Mouse (Mus musculus) stomach, embryonic 14.5 days (tissue): Measurements from ENCODE around the gene Glyctk. TPM values are rescaled to one million over a fixed set of nuclear protein-coding genes. Genes with fewer than 3 reads are reported as not detected.

Experiments
- ATAC-seq: fragments of 200-750 bp; cut with Nextera tagmentation; 2 replicates; pipeline ENCODE4 v1.8.0; 2017; ENCODE audit warnings: low read depth, moderate TSS enrichment; ENCODE audit not compliant: insufficient number of reproducible peaks, insufficient read depth, low FRiP score
- H3K27ac ChIP-seq: fragments of 300-500 bp; sonication (generic); 2 replicates; pipeline ENCODE4 v1.5.1; 2014; ENCODE audit warnings: mild to moderate bottlenecking, low read length, moderate library complexity, mixed read lengths
- H3K27me3 ChIP-seq: fragments of 300-500 bp; sonication (generic); 2 replicates; pipeline ENCODE4 v1.6.1; 2014; ENCODE audit warnings: low read length, control low read depth, mixed read lengths; ENCODE audit not compliant: control insufficient read depth, insufficient read depth
- H3K36me3 ChIP-seq: fragments of 300-500 bp; sonication (generic); 2 replicates; pipeline ENCODE4 v1.6.1; 2014; ENCODE audit warnings: mild to moderate bottlenecking, control low read depth, low read length, moderate library complexity, mixed read lengths; ENCODE audit not compliant: control insufficient read depth, insufficient read depth
- H3K4me1 ChIP-seq: fragments of 300-500 bp; sonication (generic); 2 replicates; pipeline ENCODE4 v1.6.1; 2014; ENCODE audit warnings: low read length, control low read depth, mixed read lengths; ENCODE audit not compliant: control insufficient read depth, insufficient read depth
- H3K4me2 ChIP-seq: fragments of 300-500 bp; sonication (generic); replicated peaks from 2 replicates; pipeline ENCODE4 v1.6.1; 2014; ENCODE audit warnings: low read depth, low read length, control low read depth
- H3K4me3 ChIP-seq: fragments of 300-500 bp; sonication (generic); 2 replicates; pipeline ENCODE4 v1.5.1; 2014; ENCODE audit warnings: low read depth, low read length, control low read depth
- H3K9ac ChIP-seq: fragments of 300-500 bp; sonication (generic); replicated peaks from 2 replicates; pipeline ENCODE4 v1.6.1; 2014; ENCODE audit warnings: low read depth, mild to moderate bottlenecking, control low read depth, low read length, moderate library complexity, mixed read lengths
- H3K9me3 ChIP-seq: fragments of 300-500 bp; sonication (generic); 2 replicates; pipeline ENCODE4 v1.6.1; 2016; ENCODE audit warnings: low read depth, low read length, control low read depth; ENCODE audit not compliant: control insufficient read depth
- WGBS: fragments of 180-500 bp; shearing (Covaris S2); extraction: QIAGEN DNeasy Blood & Tissue Kit; methylation state at CpG from one replicate; pipeline ENCODE4 v1.1.7; 2014; 5-methylcytosine and 5-hydroxymethylcytosine counted together
- polyA plus RNA-seq: library from polyadenylated mRNA; unstranded; fragments of >200 nt; fragmentation: Nextera tagmentation; extraction: Ambion mirVana; gene quantifications from 2 replicates; pipeline ENCODE4 v1.2.1, GENCODE M21; 2014

Glyctk gene
- 1.2 and 1.5 TPM in 2 replicates for polyA plus RNA-seq

GRCm38 (mm10) chr9:106158037-106158491 lies at the start of gene Glyctk:
Gene Glyctk, minus strand, starts transcription at chr9:106158138.
- Histone ChIP-seq H3K27me3 (no peaks in the 10 kb centered on the region), H3K9me3 (no peaks in the 10 kb centered on the region), H3K4me2 (no peak within 1 kb of the TSS), H3K4me3 (no peak within 1 kb of the TSS), H3K4me1 (no peaks in the 10 kb centered on the region), H3K27ac (no peak within 1 kb of the TSS), H3K9ac (no peak within 1 kb of the TSS), H3K36me3 (no peaks in the 10 kb centered on the region)
- no peak for ATAC-seq
- WGBS = 74% methylated on average over 6 of the region's 6 CpGs

- Histone ChIP-seq H3K27ac (no peak overlapping the region), H3K36me3 (peaks cover 7% of the 10 kb centered on the region), H3K4me2 (no peak overlapping the region), H3K27me3 (no peaks in the 10 kb centered on the region), H3K9ac (no peak overlapping the region), H3K4me1 (peaks cover 13% of the 10 kb centered on the region), H3K9me3 (no peaks in the 10 kb centered on the region), H3K4me3 (no peak overlapping the region)
- WGBS = 67% methylated on average over 2 of the region's 2 CpGs
- ATAC-seq = no peak
Measured at GRCm38 (mm10) chr9:106206515-106206914, 48.6 kb upstream of the Glyctk start.

GRCm38 (mm10) chr9:106205713-106206290 lies 47.9 kb upstream of the Glyctk start:
- Histone ChIP-seq H3K9ac (no peak overlapping the region), H3K36me3 (peaks cover 7% of the 10 kb centered on the region), H3K9me3 (no peaks in the 10 kb centered on the region), H3K4me2 (no peak overlapping the region), H3K4me3 (no peak overlapping the region), H3K27ac (no peak overlapping the region), H3K27me3 (no peaks in the 10 kb centered on the region), H3K4me1 (peaks cover 13% of the 10 kb centered on the region)
- 76% methylated on average over 7 of the region's 7 CpGs for WGBS
- ATAC-seq = no peak

- Histone ChIP-seq H3K27me3 (no peaks in the 10 kb centered on the region), H3K36me3 (peaks cover 7% of the 10 kb centered on the region), H3K4me1 (peaks cover 17% of the 10 kb centered on the region), H3K4me3 (peak overlapping the region; percentile 71), H3K9me3 (no peaks in the 10 kb centered on the region), H3K4me2 (peak overlapping the region; percentile 57), H3K9ac (no peak overlapping the region; the same call in 1 of the 2 replicates), H3K27ac (no peak overlapping the region)
- WGBS = 71% methylated on average over 7 of the region's 7 CpGs
- ATAC-seq = no peak
Measured at GRCm38 (mm10) chr9:106203990-106204851, 46.3 kb upstream of the Glyctk start.

- H3K27ac ChIP-seq = peak within 1 kb of the TSS; percentile 67
- H3K4me2 ChIP-seq = peak within 1 kb of the TSS; percentile 57
- peaks cover 2% of the 10 kb centered on the region for H3K36me3 ChIP-seq
- peak within 1 kb of the TSS; percentile 71 for H3K4me3 ChIP-seq
- H3K4me1 ChIP-seq = peaks cover 24% of the 10 kb centered on the region
- WGBS = 1% methylated on average over 57 of the region's 61 CpGs
- H3K9me3 ChIP-seq = no peaks in the 10 kb centered on the region
- H3K9ac ChIP-seq = peak within 1 kb of the TSS; percentile 65
- peak; percentile 88 for ATAC-seq
- no peaks in the 10 kb centered on the region for H3K27me3 ChIP-seq
Measured at GRCm38 (mm10) chr9:106202819-106203636, 45.1 kb upstream of the Glyctk start, which contains the start of gene Twf2. Gene Twf2, plus strand, starts transcription at chr9:106203108.

- no peak overlapping the region; the same call in 1 of the 2 replicates for H3K9ac ChIP-seq
- no peak for ATAC-seq
- H3K4me1 ChIP-seq = peaks cover 27% of the 10 kb centered on the region
- no peak overlapping the region for H3K4me3 ChIP-seq
- no peaks in the 10 kb centered on the region for H3K27me3 ChIP-seq
- H3K27ac ChIP-seq = 0 out of 2 replicates have a peak overlapping the region, but pooled peaks have one; percentile 48
- WGBS = 80% methylated on average over 3 of the region's 3 CpGs
- no peaks in the 10 kb centered on the region; the same call in 1 of the 2 replicates for H3K36me3 ChIP-seq
- H3K4me2 ChIP-seq = peak overlapping the region; percentile 57
- no peaks in the 10 kb centered on the region for H3K9me3 ChIP-seq
Measured at GRCm38 (mm10) chr9:106201895-106202294, 44.0 kb upstream of the Glyctk start.

GRCm38 (mm10) chr9:106199535-106200272 lies 41.8 kb upstream of the Glyctk start, which contains the start of gene Ppm1m:
Gene Ppm1m, minus strand, starts transcription at chr9:106199746.
- H3K36me3 ChIP-seq = peaks cover 14% of the 10 kb centered on the region; the same call in 1 of the 2 replicates

More at GRCm38 (mm10) chr9:106199535-106200272, 41.8 kb upstream of the Glyctk start, which contains the start of gene Ppm1m:
- Histone ChIP-seq H3K27me3 (no peaks in the 10 kb centered on the region), H3K27ac (no peak within 1 kb of the TSS), H3K4me1 (peaks cover 27% of the 10 kb centered on the region), H3K4me3 (peak within 1 kb of the TSS; percentile 54), H3K4me2 (peak within 1 kb of the TSS; percentile 68), H3K9ac (peak within 1 kb of the TSS; percentile 64), H3K9me3 (no peaks in the 10 kb centered on the region)
- ATAC-seq = no peak
- 44% methylated on average over 18 of the region's 18 CpGs for WGBS
